Mouse (Mus musculus) E14TG2a.4 (cell line): ENCODE data around the gene Htr2a.

Experiments used
- CTCF ChIP-seq: conservative IDR thresholded peaks from 2 replicates; pipeline ENCODE4 v1.5.1; 2014; ENCODE audit warnings: low read length
- NANOG ChIP-seq: IDR thresholded peaks from 2 replicates; pipeline ENCODE4 v1.6.1; 2014; ENCODE audit warnings: borderline replicate concordance, low read length, mixed read lengths
- POU5F1 ChIP-seq: IDR thresholded peaks from 2 replicates; pipeline ENCODE4 v1.6.1; 2014; ENCODE audit warnings: low read length, borderline replicate concordance

DNA sequence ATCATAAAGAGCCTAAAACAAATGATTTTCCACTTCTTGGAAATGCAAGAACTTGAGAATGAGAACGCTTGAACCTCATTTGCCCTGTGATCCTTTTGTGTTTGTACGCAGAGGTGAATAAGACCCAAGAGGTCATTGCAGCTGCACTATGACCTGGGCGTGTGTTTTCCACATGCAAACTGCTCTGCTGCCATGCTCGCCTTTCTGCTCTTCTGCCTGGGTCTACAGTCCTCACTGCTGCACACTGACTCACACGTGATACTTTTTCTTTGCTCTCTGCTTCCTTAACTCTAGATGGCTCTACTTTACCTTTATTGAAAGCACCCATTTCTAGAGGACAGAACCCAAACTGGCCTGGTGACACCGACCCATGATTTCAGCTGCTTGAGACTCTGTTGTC is 9.4 kb downstream of the Htr2a start:
- TF ChIP-seq CTCF (no peak), NANOG (no peak), POU5F1 (no peak)
